Mouse (Mus musculus) heart, postnatal 4 days (tissue): Measurements from ENCODE around the gene Ppy. TPM values are rescaled to one million over a fixed set of nuclear protein-coding genes. Genes with fewer than 3 reads are reported as not detected.
A peak's percentile ranks its signal among the peaks of the same experiment; 100 is the strongest.

ENCODE experiments used
- DNase-seq: peaks from one replicate; pipeline ENCODE4 v3.0.0; 2021
- total RNA-seq, 2 experiments: library from RNA; stranded (reverse); gene quantifications; 2 replicates each; pipeline ENCODE4 v1.2.3; 2021

Gene Ppy
- total RNA-seq = not detected

DNA sequence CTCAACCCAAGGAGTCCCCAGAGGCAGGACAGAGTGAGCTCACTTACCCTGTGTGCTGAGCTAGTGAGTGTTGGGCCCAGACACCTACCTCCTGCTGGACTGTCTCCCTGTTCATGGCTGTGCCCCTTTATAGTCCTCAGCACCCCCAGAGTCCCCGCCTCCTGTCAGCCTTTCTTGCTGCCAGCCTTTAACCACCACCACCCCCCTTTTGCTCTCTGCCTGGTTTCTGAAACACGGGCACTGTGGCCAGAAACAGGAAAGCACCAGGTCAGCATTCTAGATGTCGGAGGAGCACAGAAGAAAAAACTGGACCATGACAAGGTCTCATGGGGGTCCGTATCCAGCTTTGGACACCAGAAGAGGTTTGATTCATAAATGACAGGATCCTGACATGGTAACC is at the start of gene Ppy:
TSS of gene Ppy (minus strand) at position 101 of the 400 bp plus-strand sequence.
- DNase-seq = no peak

DNA sequence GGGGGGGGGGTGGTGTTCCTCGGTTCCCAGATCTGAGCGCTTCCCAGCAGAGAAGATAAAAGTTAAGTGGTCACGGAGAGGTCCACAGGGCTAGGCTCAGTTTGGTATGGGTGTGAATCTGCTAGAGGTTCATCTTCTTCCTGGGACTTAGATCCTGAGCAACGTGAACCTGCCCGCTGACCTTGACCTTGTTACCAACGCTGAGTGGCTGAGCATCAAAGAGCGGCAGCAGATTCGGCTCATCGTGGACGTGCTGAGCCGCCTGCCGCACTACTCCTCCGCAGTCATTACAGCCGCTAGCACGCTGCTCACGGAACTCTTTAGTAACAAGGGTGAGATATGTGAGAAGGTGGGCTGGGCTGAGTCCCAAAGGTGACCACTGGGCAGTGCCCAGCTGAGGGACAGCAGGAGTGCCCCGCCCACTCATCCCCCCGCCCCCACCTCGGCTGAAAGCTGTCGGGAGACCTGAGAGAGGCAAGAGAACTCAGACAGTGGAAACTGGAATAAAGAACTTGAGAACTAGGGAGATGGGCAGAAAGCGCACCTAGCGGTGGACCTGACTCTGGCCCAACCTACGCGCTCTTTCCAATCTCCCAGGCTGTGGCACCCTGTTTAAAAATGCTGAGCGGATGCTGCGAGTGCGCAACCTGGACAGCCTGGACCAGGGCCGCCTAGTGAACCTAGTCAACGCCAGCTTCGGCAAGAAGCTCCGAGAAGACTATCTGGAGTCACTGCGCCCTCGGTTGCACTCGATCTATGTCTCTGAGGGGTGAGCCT is 46.3 kb upstream of the Ppy start:
- no peak for DNase-seq

DNA sequence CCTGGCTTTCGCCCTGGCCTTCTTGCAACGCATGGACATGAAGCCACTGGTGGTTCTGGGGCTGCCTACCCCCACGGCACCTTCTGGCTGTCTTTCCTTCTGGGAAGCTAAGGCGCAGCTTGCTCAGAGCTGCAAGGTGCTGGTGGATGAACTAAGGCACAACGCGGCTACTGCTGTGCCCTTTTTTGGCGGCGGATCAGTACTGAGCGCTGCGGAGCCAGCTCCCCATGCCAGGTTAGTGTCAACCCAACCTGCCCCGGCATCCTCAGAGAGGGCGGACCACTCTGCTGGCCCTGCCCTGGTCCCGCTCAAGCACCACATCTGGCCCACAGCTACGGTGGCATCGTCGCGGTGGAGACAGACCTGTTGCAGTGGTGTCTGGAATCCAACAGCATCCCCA is 45.4 kb upstream of the Ppy start:
- no peak for DNase-seq

DNA sequence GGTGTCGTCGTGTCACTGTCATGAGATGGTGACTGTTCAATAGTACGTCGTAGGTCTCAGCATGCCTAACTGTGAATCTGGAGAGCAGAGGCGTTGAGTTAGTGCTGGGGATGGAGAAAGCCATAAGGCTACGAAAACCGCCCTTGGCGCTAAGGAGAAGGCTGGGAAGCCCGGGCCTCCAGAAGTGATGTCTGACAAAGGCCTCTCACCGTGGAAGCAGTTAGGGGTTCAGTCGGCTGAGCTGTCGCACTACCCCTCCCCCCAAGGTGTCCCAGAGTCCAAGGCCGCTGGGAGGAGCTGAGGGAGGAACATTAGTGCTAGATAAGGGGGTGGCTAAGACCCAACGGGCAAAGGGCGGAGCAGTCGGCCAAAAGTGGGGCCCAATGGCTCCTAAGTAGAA is 44.9 kb upstream of the Ppy start:
- DNase-seq = no peak

DNA sequence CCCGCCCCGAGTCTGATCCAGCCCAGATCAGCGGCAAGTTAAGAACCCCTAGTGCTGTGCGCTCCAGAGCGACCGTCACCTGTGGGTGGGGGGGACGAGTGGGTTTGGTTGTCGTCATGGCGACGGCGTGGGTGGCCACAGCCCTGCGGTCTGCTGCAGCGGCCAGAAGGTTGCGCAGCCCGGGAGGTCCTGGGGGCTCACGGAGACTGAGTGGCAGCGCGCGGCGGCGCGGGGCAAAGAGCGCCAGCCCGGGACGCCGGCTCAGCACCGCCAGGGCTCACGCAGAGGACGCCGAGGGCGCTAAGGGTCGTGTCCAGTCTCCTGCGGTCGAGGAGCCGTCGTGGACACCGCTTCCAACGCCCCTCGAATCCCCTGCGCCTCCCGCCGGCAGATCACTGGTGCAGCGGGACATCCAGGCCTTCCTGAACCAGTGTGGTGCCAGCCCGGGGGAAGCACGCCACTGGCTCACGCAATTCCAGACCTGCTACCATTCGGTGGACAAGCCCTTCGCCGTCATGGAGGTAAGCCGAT is 44.4 kb upstream of the Ppy start, which contains the start of gene Nags:
TSS of gene Nags (plus strand) at position 43 of the 531 bp plus-strand sequence.
- DNase-seq = no peak

DNA sequence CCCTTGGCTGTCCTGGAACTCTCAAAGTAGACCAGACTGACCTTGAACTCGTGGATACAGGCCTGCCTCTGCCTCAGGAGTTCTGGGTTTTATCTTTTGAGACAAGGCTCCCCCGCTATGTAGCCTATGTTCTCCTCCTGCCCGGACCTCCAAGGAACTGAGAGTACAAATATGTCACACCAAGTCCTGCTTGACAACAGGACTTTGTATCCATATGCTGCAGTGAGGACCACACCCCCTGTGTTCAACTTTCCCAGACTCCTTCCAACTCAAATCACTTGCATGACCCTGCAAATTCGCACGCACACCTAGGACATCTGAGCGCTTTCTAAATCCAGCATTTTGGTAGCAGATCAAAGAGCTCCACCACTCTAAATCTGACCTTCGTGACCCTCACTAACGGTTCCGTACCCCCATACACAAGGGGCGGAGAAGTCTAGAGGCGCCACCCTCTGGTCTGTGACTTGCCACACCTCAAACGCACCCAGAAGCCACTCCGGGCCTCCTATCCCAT is 43.9 kb upstream of the Ppy start:
- DNase-seq = no peak

DNA sequence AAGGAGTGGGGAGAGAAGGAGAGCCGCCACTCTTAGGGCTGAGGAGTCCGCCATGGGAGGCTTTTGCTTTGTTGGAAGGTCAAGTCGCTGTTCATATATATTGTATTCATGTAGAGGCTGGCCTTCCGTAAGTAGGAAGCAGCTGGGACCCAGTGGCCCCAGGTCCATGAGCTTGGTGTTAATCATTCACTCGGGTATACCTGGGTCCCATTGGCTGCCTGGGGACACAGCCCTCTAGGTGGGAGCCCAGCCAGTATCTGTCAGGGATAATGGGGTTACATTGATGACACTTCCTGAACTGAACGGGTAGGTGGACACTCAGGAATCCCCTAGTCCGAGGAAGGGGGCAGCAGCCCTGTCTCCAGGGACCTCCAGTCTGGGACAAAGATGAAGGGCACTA is 41.2 kb upstream of the Ppy start:
- no peak for DNase-seq

DNA sequence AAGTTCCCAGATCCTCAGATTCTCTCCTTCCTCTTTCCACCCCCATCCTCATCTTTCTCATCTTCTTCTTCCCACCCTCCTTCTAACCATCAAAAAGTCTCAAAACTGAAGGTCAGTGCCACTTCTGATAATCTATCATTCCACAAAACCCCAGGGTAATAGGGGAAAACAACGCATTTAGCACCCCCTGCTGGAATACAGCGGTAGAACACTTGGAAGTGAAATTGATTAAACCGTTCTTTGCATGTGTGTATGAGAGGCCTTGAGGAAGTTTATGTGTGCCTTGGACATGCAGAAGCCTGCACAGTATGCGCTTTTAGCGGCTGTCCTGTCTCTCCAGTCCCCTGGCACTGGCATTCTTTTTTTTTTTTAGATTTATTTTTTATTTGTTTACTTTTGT is 39.4 kb upstream of the Ppy start:
- peak; percentile 76 for DNase-seq

DNA sequence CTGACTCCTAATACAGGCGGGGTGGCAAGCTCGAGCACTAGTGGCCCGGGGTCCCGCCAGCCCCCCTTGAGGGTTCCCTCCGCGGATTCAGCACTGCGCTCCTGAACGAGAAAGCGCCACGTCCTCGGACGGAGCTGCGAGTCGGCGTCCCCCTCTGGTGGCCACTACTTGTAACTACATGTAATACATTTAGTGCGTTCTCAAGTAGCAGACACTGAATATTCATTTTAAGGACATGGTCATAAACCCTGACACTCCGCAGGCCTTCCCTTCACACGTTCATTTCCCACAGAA is 37.3 kb upstream of the Ppy start:
- peak; percentile 75 for DNase-seq

DNA sequence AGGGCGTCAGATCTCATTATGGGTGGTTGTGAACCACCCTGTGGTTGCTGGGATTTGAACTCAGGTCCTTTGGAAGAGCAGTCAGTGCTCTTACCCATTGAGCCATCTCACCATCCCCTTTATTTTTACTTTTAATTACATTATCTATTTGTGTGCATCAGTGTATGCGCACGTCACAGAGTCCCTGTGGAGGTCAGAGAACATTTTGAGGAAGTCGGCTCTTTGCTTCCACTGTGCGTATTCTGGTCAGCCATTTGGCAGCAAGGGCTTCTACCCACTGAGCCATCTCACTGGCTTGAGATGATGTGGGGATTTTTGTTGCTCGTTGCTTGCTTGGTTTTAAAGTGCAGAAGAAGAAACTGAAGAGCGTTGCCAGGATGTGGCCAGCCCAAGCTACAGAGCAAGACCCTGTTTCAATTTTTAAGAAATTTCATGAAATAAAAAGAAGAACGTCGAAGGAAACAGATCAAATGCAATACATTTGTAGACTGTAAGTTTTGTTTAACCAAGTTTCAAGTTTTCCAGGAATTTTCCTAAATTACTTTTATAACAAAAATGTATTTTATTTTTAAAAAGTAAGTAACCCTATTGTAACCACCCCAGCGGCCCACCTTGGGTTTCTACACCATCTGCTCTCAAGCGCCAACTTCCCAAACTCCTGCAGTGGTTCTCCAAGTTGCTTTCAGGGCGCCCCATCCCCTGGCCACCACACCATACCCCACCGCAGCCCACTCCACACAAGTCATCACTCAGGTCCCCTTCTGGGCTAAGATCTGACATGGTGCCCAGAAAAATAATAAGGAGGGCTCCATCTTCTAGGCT is 36.7 kb upstream of the Ppy start:
- no peak for DNase-seq

DNA sequence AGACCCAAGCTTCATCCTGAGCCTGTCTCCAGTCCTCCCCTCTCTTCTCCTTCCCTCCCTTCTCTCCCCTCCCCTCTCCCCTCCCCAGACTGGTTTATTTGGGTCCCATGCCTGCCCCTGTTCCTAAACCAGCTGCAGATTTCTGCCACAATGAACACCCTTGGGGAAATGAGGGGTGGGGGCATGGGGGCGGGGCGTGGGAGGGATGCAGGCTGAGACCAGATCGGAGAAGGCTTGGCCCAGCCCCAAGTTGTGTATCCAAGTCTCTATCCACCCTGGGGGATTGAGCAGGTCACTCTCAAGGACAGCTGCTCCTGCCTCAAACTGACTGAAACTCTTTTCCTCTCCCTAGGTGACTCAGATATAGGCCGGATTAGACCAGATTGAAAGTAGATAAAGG is 33.4 kb upstream of the Ppy start:
- DNase-seq = no peak

DNA sequence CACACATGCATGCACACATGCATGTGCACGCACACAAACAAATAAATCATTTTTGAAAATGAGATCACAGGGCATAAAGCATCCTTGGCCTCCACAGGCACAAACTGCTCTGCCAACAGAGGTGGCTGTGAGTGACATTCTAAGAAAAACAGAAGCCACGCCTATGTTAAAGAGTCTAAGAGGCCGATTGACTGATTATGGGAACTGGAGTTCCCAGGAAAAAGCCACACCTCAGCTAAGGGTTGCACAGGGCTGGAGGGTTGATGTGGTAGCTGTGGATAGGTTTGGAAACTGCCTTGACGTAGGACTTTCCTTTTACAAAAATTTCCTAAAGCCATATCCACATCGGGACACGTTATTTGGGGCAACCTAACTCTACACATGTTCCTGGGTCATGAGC is 16.3 kb upstream of the Ppy start:
- DNase-seq = no peak

DNA sequence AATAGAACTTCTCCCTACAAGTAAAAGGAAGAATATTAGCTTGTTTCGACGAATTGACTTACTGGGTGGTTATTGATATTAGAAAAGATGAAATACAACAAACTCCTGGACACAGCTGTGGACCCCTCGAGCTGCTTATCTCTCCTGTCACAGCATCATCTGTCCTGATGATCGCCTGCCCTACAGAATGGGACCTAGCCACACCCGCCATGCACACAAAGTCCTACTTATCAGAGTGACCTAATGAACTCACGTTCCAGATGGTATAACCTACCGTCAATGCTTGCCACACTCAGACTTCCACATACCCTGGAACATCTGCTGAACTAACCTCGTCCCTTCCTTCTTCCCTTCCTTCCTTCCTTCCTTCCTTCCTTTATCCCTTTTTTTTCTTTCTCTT is 15.1 kb upstream of the Ppy start:
- DNase-seq = no peak

DNA sequence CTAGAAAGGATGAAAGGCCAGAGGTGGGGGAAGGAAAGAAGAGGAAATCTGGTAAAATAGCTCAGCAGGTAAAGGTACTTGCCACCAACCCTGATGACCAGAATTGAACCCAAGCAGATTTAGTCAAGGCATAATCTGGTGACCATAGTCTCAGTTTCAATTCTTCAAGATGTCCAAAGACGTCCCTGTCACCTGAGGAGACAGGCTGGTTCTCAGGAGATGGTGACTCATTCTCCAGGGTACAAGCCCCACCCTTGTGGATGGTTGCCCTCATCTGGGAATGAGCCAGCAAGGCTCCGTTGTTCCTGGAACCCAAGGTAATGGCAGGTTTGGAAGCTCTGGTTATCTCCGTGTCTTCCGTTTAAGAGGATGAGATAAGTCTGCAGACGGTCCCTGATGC is 10.5 kb upstream of the Ppy start:
- DNase-seq = no peak

DNA sequence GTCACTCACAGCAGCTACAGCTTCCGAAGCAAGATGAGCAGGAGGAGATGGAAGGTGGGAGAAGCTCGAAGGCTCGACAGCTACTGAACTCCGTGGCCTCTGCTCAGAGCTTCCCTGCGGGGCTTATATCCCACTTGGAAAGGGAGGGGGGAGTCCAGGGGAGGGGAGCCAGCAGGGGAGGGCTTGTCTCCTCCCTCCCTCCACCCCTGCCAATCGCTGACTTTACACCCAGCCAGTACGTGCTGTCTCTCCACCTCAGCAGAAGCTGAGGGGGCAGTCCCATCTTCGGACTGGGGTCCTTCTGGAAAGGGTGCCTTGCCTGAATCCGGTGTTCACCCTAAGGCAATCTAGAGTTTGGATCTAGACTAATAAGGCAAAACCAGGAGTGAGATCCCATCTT is 6.6 kb upstream of the Ppy start, which contains the start of gene Pyy:
TSS of gene Pyy (minus strand) at position 101 of the 400 bp plus-strand sequence.
- DNase-seq = no peak

DNA sequence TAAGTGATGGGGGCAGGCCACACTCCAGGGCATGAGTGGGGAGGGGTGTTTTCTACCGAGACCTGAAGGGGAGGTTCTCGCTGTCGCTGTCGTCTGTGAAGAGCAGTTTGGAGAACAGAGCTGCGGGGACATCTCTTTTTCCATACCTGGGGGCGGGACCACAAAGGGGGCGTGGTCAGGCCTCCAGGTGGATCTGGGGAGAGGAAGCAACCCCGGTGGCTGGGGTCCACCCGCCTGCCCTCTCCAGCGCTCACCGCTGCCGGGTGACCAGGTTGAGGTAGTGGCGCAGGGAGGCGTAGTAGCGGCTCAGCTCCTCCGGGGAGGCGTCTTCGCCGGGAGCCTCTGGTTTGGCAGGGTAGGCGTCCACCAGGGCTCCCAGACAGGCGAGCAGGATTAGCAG is 5.8 kb upstream of the Ppy start:
- DNase-seq = no peak

DNA sequence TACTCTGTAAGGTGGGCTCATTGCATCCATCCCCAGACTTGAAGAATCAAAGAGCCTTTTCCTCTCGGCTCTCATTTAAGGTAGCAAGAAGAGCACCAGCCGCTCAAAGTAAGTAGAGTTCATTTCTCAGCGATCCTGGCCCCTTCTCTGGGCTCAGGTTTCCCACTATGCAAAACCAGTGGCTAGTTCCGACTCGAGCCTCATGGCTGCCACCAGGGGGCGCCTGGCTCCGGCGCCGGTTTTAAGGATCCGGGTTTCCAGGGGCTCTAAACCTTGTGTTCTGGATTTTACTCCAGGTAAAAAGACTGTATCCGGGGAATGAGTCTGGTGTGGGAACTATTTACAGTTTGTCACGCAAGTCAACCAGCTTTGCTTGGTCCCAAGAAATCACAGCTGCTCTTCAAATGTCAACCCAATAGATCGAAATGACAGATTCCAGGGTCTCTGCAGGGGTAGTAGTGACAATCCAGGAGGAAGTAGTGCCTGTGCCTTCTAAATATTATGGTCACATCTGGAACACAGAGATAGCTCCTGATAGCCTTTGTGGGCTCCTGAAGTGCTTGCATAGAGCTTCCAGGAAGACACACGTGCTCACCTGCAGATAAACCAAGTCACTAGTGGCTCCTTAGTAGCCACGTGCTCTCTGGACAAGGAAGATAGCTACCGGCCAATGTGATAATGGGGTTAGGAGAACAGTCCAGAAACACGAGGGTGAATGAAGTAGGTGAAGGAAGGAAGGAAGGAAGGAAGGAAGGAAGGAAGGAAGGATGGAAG is 1.6 kb upstream of the Ppy start:
- peak; percentile 81 for DNase-seq

DNA sequence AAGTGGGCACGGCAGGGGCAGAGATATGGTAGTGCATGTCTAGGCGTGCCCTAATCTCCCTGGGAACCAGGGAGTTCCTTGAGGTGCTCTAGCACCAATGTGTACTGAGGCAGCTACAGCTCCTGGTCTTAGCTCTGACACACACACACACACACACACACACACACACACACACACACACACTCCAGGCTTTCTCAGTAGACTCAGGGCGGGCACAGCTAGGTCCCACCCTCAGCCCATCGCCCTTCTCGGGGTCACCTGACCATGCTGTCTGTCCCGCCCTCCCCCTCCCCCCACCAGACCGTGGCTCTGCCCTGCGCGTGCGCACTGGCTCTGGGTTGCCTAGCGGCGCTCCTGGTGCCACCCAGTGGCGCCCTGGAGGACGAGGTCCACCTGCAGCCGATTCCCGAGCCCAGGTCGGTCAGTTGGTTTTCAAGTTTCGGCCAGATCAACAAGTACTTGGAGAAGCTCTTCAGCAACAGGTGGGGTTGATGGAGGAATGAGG is 4.2 kb downstream of the Ppy start:
- peak; percentile 80 for DNase-seq

DNA sequence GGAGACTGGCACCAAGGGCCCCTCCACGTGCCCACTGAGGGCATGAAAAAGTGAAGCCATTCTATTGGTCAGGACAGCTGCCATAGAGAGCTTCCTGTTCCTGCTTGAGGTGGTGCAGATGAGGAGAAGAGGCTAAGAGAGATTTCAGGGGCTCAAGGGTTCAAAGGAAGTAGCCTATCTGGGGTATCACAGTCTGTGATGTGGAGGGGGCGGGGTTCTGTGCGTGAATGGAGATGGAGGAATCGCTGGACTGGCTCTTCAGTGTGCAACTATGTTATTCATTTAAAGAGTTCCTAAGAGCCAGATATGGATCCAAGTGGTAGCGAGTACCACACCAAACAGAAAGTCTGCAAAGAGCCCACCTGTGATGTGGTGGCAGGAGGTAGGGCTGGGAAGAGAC is 4.7 kb downstream of the Ppy start:
- DNase-seq = no peak

DNA sequence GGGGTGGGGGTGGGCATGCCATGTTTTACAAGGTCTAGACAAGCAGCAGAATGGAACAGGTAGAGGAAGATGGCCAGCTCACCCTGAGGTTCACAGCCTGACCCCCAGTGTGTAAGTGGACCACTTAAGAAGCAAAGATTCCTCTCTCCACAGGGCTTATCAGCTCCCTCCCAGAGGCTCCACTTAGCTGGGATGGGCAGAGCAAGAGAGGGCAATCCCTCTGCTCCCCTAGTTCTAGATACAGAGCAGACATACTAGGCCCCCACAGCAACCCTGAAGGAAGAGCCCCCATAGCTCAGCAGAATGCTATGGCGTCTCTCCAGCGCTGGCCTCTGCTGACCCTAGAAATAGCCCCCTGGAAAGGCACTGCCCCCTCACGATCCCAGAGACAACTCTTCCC is 5.4 kb downstream of the Ppy start:
- no peak for DNase-seq

DNA sequence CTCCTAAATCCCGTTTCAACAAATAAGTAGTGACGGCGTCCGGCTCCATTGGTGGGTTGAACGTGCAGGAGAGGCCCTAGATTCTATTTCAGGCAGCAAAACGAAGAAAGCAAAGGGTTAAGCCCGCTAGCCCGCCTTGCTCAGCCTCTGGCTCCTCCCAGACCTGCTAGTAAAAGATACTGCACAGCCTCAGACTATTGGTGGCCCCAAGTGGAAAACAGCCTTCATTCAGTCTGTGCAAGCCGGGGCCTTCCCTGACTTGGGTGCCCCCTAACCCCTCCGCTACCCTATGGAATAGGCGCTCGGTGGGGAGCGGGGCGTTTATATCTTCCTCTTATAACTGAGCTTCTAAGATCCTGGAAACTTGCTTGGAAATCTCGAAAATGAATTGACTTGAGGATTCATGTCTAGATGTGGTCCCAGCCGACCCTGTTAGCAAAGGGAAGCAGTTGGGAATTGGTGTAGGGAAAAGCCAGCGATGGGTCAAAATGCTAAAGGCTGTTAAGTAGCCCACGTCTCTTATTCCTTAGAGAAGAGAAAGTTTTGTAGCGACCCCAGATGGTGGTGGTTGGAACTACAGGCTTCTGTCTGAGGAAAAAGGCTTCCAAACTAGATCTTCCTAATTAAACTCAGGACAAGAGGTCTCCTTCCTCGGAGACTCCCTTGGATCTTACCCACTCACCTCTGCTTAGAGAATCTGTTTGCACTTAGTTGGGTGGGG is 11.9 kb downstream of the Ppy start:
- peak; percentile 73 for DNase-seq
